Mouse (Mus musculus) heart, embryonic 10.5 days (tissue): ENCODE results near the gene Araf. TPM values are rescaled to one million over a fixed set of nuclear protein-coding genes. Genes with fewer than 3 reads are reported as not detected.
"Not testable (repeated sequence)": the region's sequence is repeated elsewhere in the genome, so short reads cannot be mapped to it uniquely, and the experiment has no call there.

Source experiments
- DNase-seq: peaks from one replicate; pipeline ENCODE4 v3.0.0-alpha.2; 2017; ENCODE audit warnings: low spot score
- H3K27ac ChIP-seq: fragments of 300-500 bp; sonication (generic); 2 replicates; pipeline ENCODE4 v1.5.1; 2016; ENCODE audit warnings: mild to moderate bottlenecking
- H3K27me3 ChIP-seq: fragments of 300-500 bp; sonication (generic); 2 replicates; pipeline ENCODE4 v1.6.1; 2016; ENCODE audit warnings: mild to moderate bottlenecking; ENCODE audit not compliant: poor library complexity, insufficient read depth, severe bottlenecking
- H3K36me3 ChIP-seq: fragments of 300-500 bp; sonication (generic); 2 replicates; pipeline ENCODE4 v1.6.1; 2016; ENCODE audit warnings: mild to moderate bottlenecking, moderate library complexity
- H3K4me1 ChIP-seq: fragments of 300-500 bp; sonication (generic); 2 replicates; pipeline ENCODE4 v1.6.1; 2016; ENCODE audit warnings: mild to moderate bottlenecking
- H3K4me3 ChIP-seq: fragments of 300-500 bp; sonication (generic); 2 replicates; pipeline ENCODE4 v1.5.1; 2016; ENCODE audit warnings: mild to moderate bottlenecking, moderate library complexity
- H3K9me3 ChIP-seq: fragments of 300-500 bp; sonication (generic); 2 replicates; pipeline ENCODE4 v1.6.1; 2016; ENCODE audit warnings: mild to moderate bottlenecking, moderate library complexity
- WGBS: fragments of 180-500 bp; shearing (Covaris S2); methylation state at CpG from one replicate; pipeline ENCODE4 v1.1.7; 2016; 5-methylcytosine and 5-hydroxymethylcytosine counted together
- polyA plus RNA-seq: library from polyadenylated mRNA; unstranded; fragments of >200 nt; fragmentation: Nextera tagmentation; extraction: Ambion mirVana; gene quantifications from 2 replicates; pipeline ENCODE4 v1.2.1, GENCODE M21; 2016

The Araf gene
- polyA plus RNA-seq, 1 experiment from 2014 or later = 117 TPM

DNA sequence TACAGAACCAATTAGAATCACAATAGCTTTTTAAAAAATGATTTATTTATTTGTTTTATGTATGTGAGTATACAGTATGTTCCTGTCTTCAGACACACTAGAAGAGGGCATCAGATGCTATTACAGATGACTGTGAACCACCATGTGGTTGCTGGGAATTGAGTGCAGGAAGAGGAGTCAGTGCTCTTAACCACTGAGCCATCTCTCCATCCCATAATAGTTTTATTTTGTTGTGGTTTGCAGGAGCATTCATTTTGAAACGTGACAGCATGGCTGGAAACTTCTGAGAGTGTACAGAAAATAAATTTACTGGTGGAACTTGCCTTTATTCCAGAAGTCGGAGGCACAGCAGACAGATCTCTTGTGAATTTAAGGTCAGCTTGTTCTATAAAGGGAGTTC is 3.8 kb downstream of the Araf start:
- Histone ChIP-seq H3K36me3 (no peaks in the 10 kb centered on the region), H3K27me3 (no peaks in the 10 kb centered on the region), H3K4me1 (no peaks in the 10 kb centered on the region), H3K27ac (no peak overlapping the region), H3K9me3 (no peaks in the 10 kb centered on the region), H3K4me3 (no peak overlapping the region)
- no peak for DNase-seq
- WGBS = 73% methylated on average over 2 of the region's 2 CpGs

DNA sequence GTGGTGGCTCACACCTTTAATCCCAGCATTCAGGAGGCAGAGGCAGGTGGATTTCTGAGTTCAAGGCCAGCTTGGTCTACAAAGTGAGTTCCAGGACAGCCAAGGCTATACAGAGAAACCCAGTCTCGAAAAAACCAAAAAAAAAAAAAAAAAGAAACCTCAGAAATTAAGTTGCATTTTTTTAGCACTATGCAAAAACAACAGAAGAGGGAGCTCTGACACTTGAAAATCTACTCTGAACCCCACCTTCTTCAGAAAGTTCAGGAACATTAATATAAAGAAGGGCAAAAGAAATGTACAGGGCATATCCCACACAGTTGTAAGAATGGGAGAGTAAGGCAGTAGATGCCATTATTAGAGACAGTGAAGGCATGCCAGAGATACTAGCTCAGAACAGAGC is 6.7 kb downstream of the Araf start:
- not testable (repeated sequence) for H3K9me3 ChIP-seq, H3K4me3 ChIP-seq, H3K4me1 ChIP-seq, H3K27ac ChIP-seq, H3K36me3 ChIP-seq, H3K27me3 ChIP-seq, DNase-seq
- 53% methylated on average over 1 of the region's 1 CpGs for WGBS

DNA sequence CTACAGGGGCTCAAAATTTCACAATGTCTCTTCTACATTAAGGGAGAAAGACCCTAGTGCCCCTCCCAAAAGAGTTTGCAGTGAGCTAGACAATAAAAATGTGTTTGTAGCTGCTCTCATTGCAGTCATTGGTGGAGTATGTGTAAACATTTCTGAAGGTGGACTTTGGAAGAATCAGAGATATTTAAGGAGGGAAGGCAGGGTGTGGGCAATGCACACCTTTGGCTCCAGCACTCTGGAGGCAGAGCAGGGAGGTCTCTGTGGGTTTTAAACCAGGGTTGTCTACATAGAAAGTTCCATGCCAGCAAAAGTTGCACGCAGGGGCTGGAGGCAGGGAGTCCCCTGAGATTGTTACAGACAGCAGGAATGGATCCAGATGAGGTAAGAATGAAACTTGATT is 8.7 kb downstream of the Araf start:
- no peaks in the 10 kb centered on the region for H3K27me3 ChIP-seq
- H3K4me3 ChIP-seq = no peak overlapping the region
- no peaks in the 10 kb centered on the region for H3K9me3 ChIP-seq
- no peak overlapping the region for H3K27ac ChIP-seq
- no peaks in the 10 kb centered on the region for H3K36me3 ChIP-seq
- WGBS = 72% methylated on average over 1 of the region's 1 CpGs
- DNase-seq = no peak
- H3K4me1 ChIP-seq = no peaks in the 10 kb centered on the region

DNA sequence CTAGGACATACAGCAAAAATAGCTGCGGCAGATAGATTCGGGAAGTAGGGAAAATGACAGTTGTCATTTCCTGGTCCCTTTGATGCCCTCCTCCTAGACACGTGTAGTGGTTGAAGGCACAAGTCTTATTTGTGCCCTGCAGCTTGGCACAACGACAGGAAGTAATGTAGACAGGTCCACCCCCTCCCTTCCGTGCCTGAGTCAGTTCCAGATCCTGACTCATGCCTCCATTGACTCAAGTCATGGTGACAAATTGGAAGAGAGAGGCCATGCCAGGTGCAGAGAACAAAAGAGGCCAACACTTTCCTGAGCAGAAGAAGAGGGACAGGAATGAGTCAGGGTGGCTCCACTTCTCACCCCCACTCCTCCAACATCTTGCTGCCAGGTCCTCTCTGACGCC is 19.4 kb downstream of the Araf start:
- H3K27ac ChIP-seq = no peak overlapping the region
- no peak overlapping the region for H3K4me3 ChIP-seq
- H3K4me1 ChIP-seq = no peaks in the 10 kb centered on the region
- DNase-seq = no peak
- H3K9me3 ChIP-seq = no peaks in the 10 kb centered on the region
- WGBS = 68% methylated on average over 6 of the region's 6 CpGs
- H3K27me3 ChIP-seq = no peaks in the 10 kb centered on the region
- H3K36me3 ChIP-seq = no peaks in the 10 kb centered on the region

DNA sequence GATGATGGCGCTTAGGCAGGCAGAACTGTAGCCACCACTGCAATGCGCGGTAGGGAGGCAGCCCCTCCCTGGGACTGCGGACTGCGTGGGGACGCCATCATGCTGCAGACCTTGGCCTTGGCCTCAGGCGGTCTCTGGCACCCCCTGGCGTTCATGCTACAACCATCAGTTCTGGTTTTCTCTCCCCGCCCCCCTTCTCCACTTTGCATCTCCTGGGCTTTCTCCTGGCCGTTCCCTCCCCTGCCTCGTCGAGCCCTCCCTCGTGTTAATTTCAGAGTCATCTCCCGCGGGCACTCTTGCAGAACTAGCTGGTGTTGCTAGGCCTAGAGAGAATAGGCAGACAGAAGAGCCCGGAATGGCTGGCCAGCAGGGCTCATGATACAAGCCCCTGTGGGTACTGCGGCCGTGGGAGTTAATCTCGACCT is 21.6 kb downstream of the Araf start:
- no peaks in the 10 kb centered on the region for H3K27me3 ChIP-seq
- no peaks in the 10 kb centered on the region for H3K4me1 ChIP-seq
- WGBS = 19% methylated on average over 16 of the region's 19 CpGs
- H3K4me3 ChIP-seq = peak overlapping the region; percentile 50
- DNase-seq = peak; percentile 89
- 0 out of 2 replicates have a peak overlapping the region, but pooled peaks have one; percentile 56 for H3K27ac ChIP-seq
- H3K36me3 ChIP-seq = no peaks in the 10 kb centered on the region
- H3K9me3 ChIP-seq = no peaks in the 10 kb centered on the region

DNA sequence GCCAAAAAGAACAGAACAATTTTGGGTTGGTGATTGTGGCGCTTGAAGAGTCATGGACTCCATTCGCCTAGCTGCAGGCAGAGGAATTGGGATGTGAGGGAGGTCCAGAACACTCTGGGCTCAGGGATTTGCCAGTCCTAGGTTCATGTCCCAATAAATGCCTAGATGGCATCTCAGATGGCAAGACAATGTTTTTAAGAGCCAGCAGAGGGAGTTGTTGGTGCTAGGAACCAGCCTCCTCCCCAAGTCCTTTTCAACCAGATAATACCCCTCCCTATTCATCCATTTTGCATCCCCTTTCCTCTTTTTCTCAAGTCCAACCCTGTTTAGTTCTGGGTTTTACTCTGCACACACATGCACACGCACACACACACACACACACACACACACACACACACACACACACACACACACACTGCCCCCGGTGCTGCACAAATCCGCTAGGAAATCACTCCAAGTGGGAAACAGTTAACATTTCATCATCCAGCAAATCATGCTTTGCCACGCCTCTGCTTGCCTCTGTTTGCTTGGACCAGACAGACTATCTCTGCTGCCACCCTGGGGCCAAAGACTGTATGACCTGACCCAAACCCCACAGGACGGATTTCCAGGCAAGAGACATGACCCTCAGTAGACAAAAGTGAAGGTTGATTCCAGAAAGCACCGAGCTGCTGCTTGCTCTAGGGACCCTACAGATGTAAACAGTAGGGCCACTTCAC is 22.3 kb downstream of the Araf start:
- H3K4me3 ChIP-seq = peak overlapping the region; percentile 50

DNA sequence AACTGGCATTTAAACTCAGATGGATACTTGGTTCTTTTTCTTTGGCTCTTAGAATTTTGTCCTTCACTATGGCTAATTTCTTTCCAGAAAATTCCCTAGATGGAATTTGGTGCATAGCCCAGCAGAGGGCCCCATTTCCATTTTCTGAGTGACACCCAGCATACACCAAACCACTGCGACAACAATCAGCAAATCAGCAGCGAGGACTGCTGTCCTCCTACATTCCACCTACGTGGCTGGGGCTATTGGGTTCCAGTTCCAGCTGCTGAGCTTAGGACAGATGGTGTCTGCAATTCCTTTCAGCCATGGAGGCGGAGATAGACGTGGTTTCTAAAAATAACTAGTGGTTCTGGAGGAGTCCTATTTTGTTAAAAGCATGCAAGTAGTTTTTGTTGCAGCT is 31.3 kb downstream of the Araf start:
- H3K4me3 ChIP-seq = no peak overlapping the region
- H3K36me3 ChIP-seq = no peaks in the 10 kb centered on the region
- WGBS = 23% methylated on average over 5 of the region's 5 CpGs
- no peaks in the 10 kb centered on the region for H3K27me3 ChIP-seq
- H3K27ac ChIP-seq = no peak overlapping the region
- peak; percentile 81 for DNase-seq
- no peaks in the 10 kb centered on the region for H3K4me1 ChIP-seq
- H3K9me3 ChIP-seq = no peaks in the 10 kb centered on the region

More for the DNA sequence above, 22.3 kb downstream of the Araf start:
- Histone ChIP-seq H3K27me3 (no peaks in the 10 kb centered on the region), H3K27ac (0 out of 2 replicates have a peak overlapping the region, but pooled peaks have one; percentile 56), H3K4me1 (no peaks in the 10 kb centered on the region), H3K9me3 (no peaks in the 10 kb centered on the region), H3K36me3 (no peaks in the 10 kb centered on the region)
- peak; percentile 74 for DNase-seq
- WGBS = 46% methylated on average over 8 of the region's 8 CpGs

DNA sequence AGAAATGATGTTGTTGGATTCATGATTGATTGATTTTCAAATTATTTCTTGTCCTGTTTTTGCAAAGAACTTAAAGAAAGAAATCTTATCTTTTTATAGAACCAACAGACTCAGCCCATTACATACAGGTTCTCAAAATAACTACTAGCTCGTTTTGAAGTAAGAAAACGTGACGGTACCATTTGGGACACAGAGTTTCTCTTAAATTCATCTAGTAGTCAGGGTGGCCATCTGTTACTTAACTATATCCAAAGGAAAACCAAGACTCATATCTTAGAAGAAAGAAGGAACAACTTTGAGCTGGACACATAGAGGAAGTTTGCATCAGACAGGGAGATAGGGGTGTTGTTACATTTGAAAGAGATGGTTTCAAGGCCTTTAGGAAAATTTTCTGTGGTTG is 49.6 kb downstream of the Araf start:
- WGBS = 84% methylated on average over 3 of the region's 3 CpGs
- no peaks in the 10 kb centered on the region for H3K9me3 ChIP-seq
- no peak for DNase-seq
- no peaks in the 10 kb centered on the region for H3K4me1 ChIP-seq
- H3K27ac ChIP-seq = no peak overlapping the region
- H3K27me3 ChIP-seq = no peaks in the 10 kb centered on the region
- H3K36me3 ChIP-seq = peaks cover 21% of the 10 kb centered on the region
- no peak overlapping the region for H3K4me3 ChIP-seq

DNA sequence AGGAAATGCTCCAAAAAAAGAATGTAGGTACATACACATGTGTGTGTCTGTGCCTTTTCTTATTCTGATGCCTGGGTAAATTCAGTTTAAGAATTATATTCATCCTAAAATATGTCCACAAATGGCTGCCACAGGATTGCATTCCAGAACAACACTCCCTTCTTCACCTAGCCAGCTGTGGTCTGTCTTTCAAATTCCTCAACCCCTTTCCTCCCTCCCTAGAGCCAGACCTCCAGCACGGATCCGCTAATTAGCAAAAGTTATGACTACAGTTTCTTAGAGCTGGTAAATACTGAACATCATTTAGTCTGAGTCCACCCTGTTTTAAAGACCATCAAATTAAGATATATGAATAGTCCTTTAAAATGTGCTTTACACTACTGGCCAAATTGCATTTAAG is 50.2 kb downstream of the Araf start:
- no peaks in the 10 kb centered on the region for H3K27me3 ChIP-seq
- H3K36me3 ChIP-seq = peaks cover 21% of the 10 kb centered on the region
- H3K27ac ChIP-seq = peak overlapping the region; percentile 86
- peak overlapping the region; percentile 72 for H3K4me3 ChIP-seq
- 25% methylated on average over 2 of the region's 2 CpGs for WGBS
- DNase-seq = no peak
- H3K4me1 ChIP-seq = no peaks in the 10 kb centered on the region
- H3K9me3 ChIP-seq = no peaks in the 10 kb centered on the region

DNA sequence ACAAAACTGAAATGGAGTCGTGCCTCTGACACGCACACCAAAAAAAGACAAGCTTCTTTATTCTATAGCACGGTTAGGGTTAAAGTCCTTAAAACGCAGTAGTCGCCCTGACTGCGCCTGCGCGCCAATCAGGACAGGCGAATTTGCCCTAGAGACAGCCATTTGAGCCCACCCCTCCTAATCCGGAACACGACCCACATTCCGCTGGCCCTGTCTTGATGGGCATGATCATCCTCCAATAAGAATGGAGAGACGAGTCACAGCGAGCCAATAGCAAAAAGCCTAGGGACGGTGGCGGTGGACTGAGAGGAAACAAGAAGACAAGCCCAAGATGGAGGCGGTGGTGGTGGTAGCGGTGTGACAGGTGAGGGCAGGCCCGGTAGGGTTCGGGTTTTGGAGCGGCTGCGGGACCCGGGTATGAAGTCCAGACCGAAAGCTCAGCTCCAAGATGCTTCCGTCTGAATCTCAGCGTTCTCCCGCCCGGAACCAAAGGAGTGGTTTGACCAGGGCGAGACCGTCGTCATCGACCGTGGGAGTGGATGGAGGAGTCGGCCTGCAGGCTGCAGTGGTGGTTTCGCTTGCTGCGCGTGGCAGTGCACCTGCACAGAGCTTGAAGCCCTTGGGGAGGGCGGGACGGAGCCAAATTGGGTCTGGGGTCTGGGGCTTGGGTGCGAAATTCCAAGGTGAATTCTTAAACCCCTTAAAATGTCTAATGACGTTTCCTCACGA is 50.8 kb downstream of the Araf start:
- H3K27ac ChIP-seq = peak overlapping the region; percentile 86
- H3K4me3 ChIP-seq = peak overlapping the region; percentile 72
- peaks cover 26% of the 10 kb centered on the region for H3K36me3 ChIP-seq
- no peaks in the 10 kb centered on the region for H3K9me3 ChIP-seq
- H3K4me1 ChIP-seq = no peaks in the 10 kb centered on the region
- DNase-seq = peak; percentile 96
- H3K27me3 ChIP-seq = no peaks in the 10 kb centered on the region
- 13% methylated on average over 42 of the region's 42 CpGs for WGBS

DNA sequence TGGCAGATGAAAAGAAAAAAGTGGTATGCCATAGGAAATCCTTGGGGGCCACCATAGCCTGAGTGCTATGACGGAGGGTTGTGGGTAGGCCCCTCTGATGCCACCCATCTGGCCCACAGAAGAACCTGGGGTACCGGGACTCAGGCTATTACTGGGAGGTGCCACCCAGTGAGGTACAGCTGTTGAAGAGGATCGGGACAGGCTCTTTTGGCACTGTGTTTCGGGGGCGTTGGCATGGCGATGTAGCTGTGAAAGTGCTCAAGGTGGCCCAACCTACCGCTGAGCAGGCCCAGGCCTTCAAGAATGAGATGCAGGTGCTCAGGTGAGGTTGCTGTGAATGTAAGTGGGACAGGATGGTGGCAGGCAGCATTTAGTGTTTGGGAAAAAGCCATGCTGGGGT is 56.2 kb downstream of the Araf start:
- Histone ChIP-seq H3K36me3 (peaks cover 54% of the 10 kb centered on the region), H3K9me3 (no peaks in the 10 kb centered on the region), H3K27me3 (no peaks in the 10 kb centered on the region), H3K27ac (no peak overlapping the region), H3K4me3 (no peak overlapping the region), H3K4me1 (no peaks in the 10 kb centered on the region)
- 93% methylated on average over 7 of the region's 7 CpGs for WGBS
- DNase-seq = no peak

DNA sequence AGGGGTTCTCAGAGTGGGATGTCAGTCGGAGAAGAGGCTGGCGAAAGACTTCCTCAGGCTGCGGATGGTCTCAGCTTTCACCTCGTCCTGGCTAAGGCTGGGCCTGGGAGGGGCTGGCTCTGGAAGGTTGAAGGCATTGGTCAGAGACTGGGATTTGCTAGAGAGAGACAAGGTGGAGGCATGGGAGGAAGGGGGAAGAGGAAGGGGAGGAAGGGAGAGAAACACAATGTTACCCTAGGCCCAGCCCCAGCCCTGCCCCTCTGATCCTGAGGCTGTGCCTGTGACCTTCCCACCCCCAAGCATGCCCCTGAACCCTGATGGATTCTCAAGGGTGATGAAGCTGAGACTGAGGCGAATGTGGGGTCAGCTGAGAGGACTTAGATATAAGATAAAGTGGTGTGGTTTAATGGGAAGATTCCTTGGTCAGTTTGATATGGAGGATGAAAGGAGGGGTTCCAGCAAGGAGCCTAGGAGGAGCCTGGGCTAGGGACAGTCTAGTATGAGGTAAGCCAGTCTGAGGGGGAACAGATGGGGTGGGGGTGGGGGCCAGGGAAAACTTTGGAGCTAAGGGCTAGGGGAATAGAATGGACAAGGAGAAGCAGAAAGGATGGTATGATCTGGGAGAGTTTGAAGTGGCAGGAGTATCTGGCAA is 64.0 kb downstream of the Araf start:
- no peak overlapping the region for H3K27ac ChIP-seq
- peaks cover 25% of the 10 kb centered on the region for H3K36me3 ChIP-seq
- H3K4me1 ChIP-seq = peaks cover 18% of the 10 kb centered on the region
- no peaks in the 10 kb centered on the region for H3K9me3 ChIP-seq
- DNase-seq = no peak
- no peaks in the 10 kb centered on the region for H3K27me3 ChIP-seq
- H3K4me3 ChIP-seq = no peak overlapping the region
- WGBS = 43% methylated on average over 5 of the region's 5 CpGs
